Mouse (Mus musculus): ENCODE results near the gene Apobr.

Gene Apobr

GRCm38 (mm10) chr7:126584506-126584977 is at the start of gene Apobr:
Gene Apobr, plus strand, starts transcription at chr7:126584942.
- DNase-seq (ENCODE audit: low spot score): no peak

GRCm38 (mm10) chr7:126535766-126536165 is 49.0 kb upstream of the Apobr start:
- DNase-seq (ENCODE audit: low spot score): no peak

- no peak for DNase-seq (ENCODE audit: low spot score)
Measured at GRCm38 (mm10) chr7:126536466-126536865, 48.3 kb upstream of the Apobr start.

- DNase-seq (ENCODE audit: low spot score): no peak
Measured at GRCm38 (mm10) chr7:126537820-126538585, 46.7 kb upstream of the Apobr start.

- no peak for DNase-seq (ENCODE audit: low spot score)
Measured at GRCm38 (mm10) chr7:126541661-126542060, 43.1 kb upstream of the Apobr start.

GRCm38 (mm10) chr7:126545631-126546030 is 39.1 kb upstream of the Apobr start:
- no peak for DNase-seq (ENCODE audit: low spot score)

- no peak for DNase-seq (ENCODE audit: low spot score)
Measured at GRCm38 (mm10) chr7:126554796-126555195, 29.9 kb upstream of the Apobr start.

GRCm38 (mm10) chr7:126556635-126557034 is 28.1 kb upstream of the Apobr start:
- DNase-seq (ENCODE audit: low spot score): no peak

- no peak for DNase-seq (ENCODE audit: low spot score)
Measured at GRCm38 (mm10) chr7:126565693-126566092, 19.0 kb upstream of the Apobr start.

GRCm38 (mm10) chr7:126566094-126566765 is 18.5 kb upstream of the Apobr start, which contains the start of gene Eif3c:
Gene Eif3c, minus strand, starts transcription at chr7:126566411.
- DNase-seq (ENCODE audit: low spot score): peak; percentile 78

- no peak for DNase-seq (ENCODE audit: low spot score)
Measured at GRCm38 (mm10) chr7:126576946-126577345, 7.8 kb upstream of the Apobr start.

GRCm38 (mm10) chr7:126579172-126579571 is 5.6 kb upstream of the Apobr start:
- DNase-seq (ENCODE audit: low spot score): no peak

GRCm38 (mm10) chr7:126581661-126582060 is 3.1 kb upstream of the Apobr start:
- DNase-seq (ENCODE audit: low spot score): no peak

GRCm38 (mm10) chr7:126582759-126583158 is 2.0 kb upstream of the Apobr start:
- peak; percentile 38 for DNase-seq (ENCODE audit: low spot score)

GRCm38 (mm10) chr7:126583251-126583709 is 1.5 kb upstream of the Apobr start:
- peak; percentile 80 for DNase-seq (ENCODE audit: low spot score)

GRCm38 (mm10) chr7:126583761-126584160 is 981 bp upstream of the Apobr start:
- no peak for DNase-seq (ENCODE audit: low spot score)

GRCm38 (mm10) chr7:126585717-126586116 is 975 bp downstream of the Apobr start, which contains the start of gene Cln3:
Gene Cln3, minus strand, starts transcription at chr7:126585817.
- no peak for DNase-seq (ENCODE audit: low spot score)

- no peak for DNase-seq (ENCODE audit: low spot score)
Measured at GRCm38 (mm10) chr7:126586839-126587238, 2.1 kb downstream of the Apobr start.

GRCm38 (mm10) chr7:126587779-126588178 is 3.0 kb downstream of the Apobr start:
- peak; percentile 43 for DNase-seq (ENCODE audit: low spot score)

- DNase-seq (ENCODE audit: low spot score): no peak
Measured at GRCm38 (mm10) chr7:126594862-126595561, 10.3 kb downstream of the Apobr start, which contains the start of gene Il27. Gene Il27, minus strand, starts transcription at chr7:126594941.

GRCm38 (mm10) chr7:126595890-126596289 is 11.1 kb downstream of the Apobr start:
- no peak for DNase-seq (ENCODE audit: low spot score)

GRCm38 (mm10) chr7:126596414-126596813 is 11.7 kb downstream of the Apobr start:
- DNase-seq (ENCODE audit: low spot score): no peak

All from ovary, adult 18-20 months (tissue).